Mouse (Mus musculus): ENCODE measurements at regions not wholly inside any gene's neighbourhood (a gene's known extent, or its start where the extent isn't known, plus 50 kb on each side); places are given as distances from the start of the nearest gene placed in this dataset.
A peak's percentile ranks its signal among the peaks of the same experiment; 100 is the strongest.

GRCm38 (mm10) chr3:143710805-143711469 is 494.1 kb downstream of the Lmo4 start:
- peak in 1 of 2 experiments; percentile 43 for DNase-seq (ENCODE audit: low spot score in 2 of 2)

GRCm38 (mm10) chr3:143706679-143707078 is 498.3 kb downstream of the Lmo4 start:
- DNase-seq (ENCODE audit: low spot score in 2 of 2) = no peak

GRCm38 (mm10) chr3:143694817-143695216 is 510.2 kb downstream of the Lmo4 start:
- no peak for DNase-seq (ENCODE audit: low spot score in 2 of 2)

- DNase-seq (ENCODE audit: low spot score in 2 of 2) = no peak
Observed at GRCm38 (mm10) chr3:143685742-143686141, 519.3 kb downstream of the Lmo4 start.

GRCm38 (mm10) chr3:143678186-143678585 is 526.8 kb downstream of the Lmo4 start:
- no peak for DNase-seq (ENCODE audit: low spot score in 2 of 2)

GRCm38 (mm10) chr3:143674855-143675254 is 530.2 kb downstream of the Lmo4 start:
- DNase-seq (ENCODE audit: low spot score in 2 of 2) = no peak

- DNase-seq (ENCODE audit: low spot score in 2 of 2) = no peak
Observed at GRCm38 (mm10) chr3:143674446-143674845, 530.6 kb downstream of the Lmo4 start.

- DNase-seq (ENCODE audit: low spot score in 2 of 2) = no peak
Observed at GRCm38 (mm10) chr3:143662041-143662685, 542.9 kb downstream of the Lmo4 start.

- DNase-seq (ENCODE audit: low spot score in 2 of 2) = no peak
Observed at GRCm38 (mm10) chr3:143659421-143659978, 545.5 kb downstream of the Lmo4 start.

GRCm38 (mm10) chr3:143647237-143647636 is 557.8 kb downstream of the Lmo4 start:
- DNase-seq (ENCODE audit: low spot score in 2 of 2) = no peak

- no peak for DNase-seq (ENCODE audit: low spot score in 2 of 2)
Observed at GRCm38 (mm10) chr3:143646836-143647235, 558.2 kb downstream of the Lmo4 start.

GRCm38 (mm10) chr3:143633036-143633435 is 572.0 kb downstream of the Lmo4 start:
- DNase-seq (ENCODE audit: low spot score in 2 of 2) = no peak

- no peak for DNase-seq (ENCODE audit: low spot score in 2 of 2)
Observed at GRCm38 (mm10) chr3:143631183-143631582, 573.8 kb downstream of the Lmo4 start.

- DNase-seq (ENCODE audit: low spot score in 2 of 2) = no peak
Observed at GRCm38 (mm10) chr3:143624906-143625305, 580.1 kb downstream of the Lmo4 start.

GRCm38 (mm10) chr3:143622275-143622674 is 582.7 kb downstream of the Lmo4 start:
- DNase-seq (ENCODE audit: low spot score in 2 of 2) = no peak

GRCm38 (mm10) chr3:143619125-143619524 is 585.9 kb downstream of the Lmo4 start:
- DNase-seq (ENCODE audit: low spot score in 2 of 2) = no peak

GRCm38 (mm10) chr3:143614895-143615294 is 590.1 kb downstream of the Lmo4 start:
- DNase-seq (ENCODE audit: low spot score in 2 of 2) = no peak

- peak; percentile 30 to 50 for DNase-seq (ENCODE audit: low spot score in 2 of 2)
Observed at GRCm38 (mm10) chr3:143614004-143614403, 591.0 kb downstream of the Lmo4 start.

- DNase-seq (ENCODE audit: low spot score in 2 of 2) = no peak
Observed at GRCm38 (mm10) chr3:143609673-143610072, 595.3 kb downstream of the Lmo4 start.

- no peak for DNase-seq (ENCODE audit: low spot score in 2 of 2)
Observed at GRCm38 (mm10) chr3:143599120-143599519, 605.9 kb downstream of the Lmo4 start.

- DNase-seq (ENCODE audit: low spot score in 2 of 2) = no peak
Observed at GRCm38 (mm10) chr3:143596949-143597593, 607.9 kb downstream of the Lmo4 start.

- DNase-seq (ENCODE audit: low spot score in 2 of 2) = no peak
Observed at GRCm38 (mm10) chr3:143596011-143596683, 608.9 kb downstream of the Lmo4 start.
